Mouse (Mus musculus): ENCODE measurements around the gene Myh13. TPM values are rescaled to one million over a fixed set of nuclear protein-coding genes. Genes with fewer than 3 reads are reported as not detected.

Myh13 gene
- total RNA-seq, 2 experiments from 2014 or later: not detected

- intact Hi-C loops (cut with DNase I): no loop called here
- DNase-seq: no peak
Measured at GRCm38 (mm10) chr11:67386815-67387415, 65.5 kb downstream of the Myh13 start.

DNA sequence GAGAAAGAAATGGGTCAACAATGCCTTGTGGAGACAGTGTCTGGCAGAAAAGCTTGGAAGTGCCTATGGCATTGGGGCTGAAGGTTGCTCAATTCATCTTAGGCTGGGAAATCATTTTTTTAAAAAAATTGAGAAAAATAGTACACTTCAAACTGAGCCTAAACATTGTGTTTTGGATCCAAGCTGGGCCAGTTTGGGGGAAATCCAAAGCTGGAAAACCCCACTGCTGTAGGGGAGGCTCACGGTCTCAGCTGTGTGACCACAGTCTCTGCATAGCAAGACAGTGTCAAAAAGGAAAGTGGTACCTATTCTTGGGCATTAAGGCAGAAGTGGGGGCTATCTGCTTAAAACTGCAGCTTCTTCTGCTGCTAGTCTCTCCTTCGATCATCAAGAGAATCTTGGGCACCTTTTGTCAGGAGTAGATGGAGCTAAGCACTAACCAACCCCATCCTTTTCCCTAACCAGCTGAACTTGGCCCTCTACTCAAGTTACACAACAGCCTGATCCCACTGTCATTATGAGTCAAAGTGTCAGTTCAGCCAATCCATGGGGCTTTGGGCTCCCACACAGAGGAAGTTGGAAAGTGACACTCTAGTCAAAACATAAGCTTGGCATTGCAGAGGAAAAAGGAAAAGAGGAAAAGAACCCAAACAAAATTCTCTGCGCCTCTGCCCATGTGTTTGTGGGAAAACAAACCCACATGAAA lies 69.4 kb downstream of the Myh13 start:
- DNase-seq: peak in 1 of 2 experiments; percentile 11
- intact Hi-C loops (cut with DNase I): no loop called here

- intact Hi-C loops (cut with DNase I): no loop called here
- no peak for DNase-seq
Measured at GRCm38 (mm10) chr11:67392369-67392768, 70.9 kb downstream of the Myh13 start.

GRCm38 (mm10) chr11:67400956-67401355 lies 79.5 kb downstream of the Myh13 start:
- DNase-seq: no peak
- intact Hi-C loops (cut with DNase I): no loop called here

DNA sequence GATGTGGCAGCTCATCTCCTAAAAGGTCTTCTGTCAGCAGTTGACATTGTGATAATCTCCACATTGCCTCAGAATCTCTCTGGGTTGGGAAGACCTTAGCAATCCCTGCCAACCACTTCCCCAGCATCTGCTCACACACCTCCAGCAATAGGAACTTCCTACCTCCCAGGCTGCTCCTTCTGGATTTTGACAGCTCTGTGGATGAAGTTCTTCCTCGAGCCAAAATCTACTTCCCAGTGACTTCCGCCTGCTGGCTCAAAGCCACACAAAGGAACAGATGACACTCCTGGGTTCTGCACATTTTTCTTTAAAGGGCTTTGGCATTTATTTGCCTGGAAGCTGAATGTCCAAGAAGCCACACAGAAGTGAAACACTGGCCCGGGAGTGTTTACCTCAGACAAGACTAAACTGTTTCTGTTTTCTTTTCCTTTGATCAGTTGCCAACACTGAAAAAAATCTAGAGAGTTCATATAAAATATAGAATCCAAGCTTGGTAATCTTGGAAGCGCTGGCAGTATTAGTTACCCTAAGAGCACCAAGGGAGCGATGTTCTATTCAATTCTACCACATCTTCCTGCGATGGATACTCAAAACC lies 93.0 kb downstream of the Myh13 start:
- DNase-seq: no peak

More for the DNA sequence above, 93.0 kb downstream of the Myh13 start:
- intact Hi-C loops (cut with DNase I): no loop called here

Other genes with a start within 250 kb of the Myh13 start
- not detected for gene Myh3, start 243.4 kb upstream of the Myh13 start, total RNA-seq (2021)
- gene Myh2, start 150.6 kb upstream of the Myh13 start, total RNA-seq (2021): not detected
- not detected for gene Myh1, start 121.6 kb upstream of the Myh13 start, total RNA-seq (2021)
- under 1 TPM in 1 of 2 experiments, not detected in 1; 0.08 TPM for gene Myh4, start 83.6 kb upstream of the Myh13 start, total RNA-seq (2021)
- under 1 TPM; 0.05 to 0.17 TPM for gene Myh8, start 44.5 kb upstream of the Myh13 start, total RNA-seq (2021)
- 10 to 100 TPM; 10.2 to 10.3 TPM for gene Gas7, start 133.8 kb downstream of the Myh13 start, total RNA-seq (2021)

All from heart, postnatal 36 days (tissue).